Mouse (Mus musculus): ENCODE measurements around the gene Fbxl20. TPM values are rescaled to one million over a fixed set of nuclear protein-coding genes. Genes with fewer than 3 reads are reported as not detected.

Gene Fbxl20
- polyA plus RNA-seq, 1 experiment from 2014 or later: 20.6 TPM

DNA sequence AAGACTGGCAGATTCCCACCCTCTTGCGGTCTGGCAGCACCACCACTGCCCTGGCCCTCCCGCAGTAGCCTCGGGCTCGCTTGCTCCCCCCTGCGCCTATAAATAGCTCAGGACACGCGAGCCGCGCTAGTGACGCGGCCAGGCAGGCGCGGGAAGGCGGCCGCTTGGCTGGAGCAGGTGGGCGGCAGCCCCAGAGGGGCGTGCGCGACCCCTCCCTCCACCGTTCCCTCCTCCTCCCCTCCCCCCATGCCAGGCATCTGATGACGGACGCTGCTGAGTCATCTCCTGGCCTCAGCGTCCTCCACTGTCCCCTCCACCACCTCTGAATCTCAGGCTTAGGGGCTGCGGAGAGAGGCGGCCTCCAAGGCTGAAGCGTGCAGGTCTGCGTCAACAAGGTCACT lies 114.2 kb downstream of the Fbxl20 start:
- H3K36me3 ChIP-seq (ENCODE audit: control insufficient read depth, insufficient read depth, low read length): no peaks in the 10 kb centered on the region
- WGBS: under 1% methylated on average over 27 of the region's 27 CpGs
- H3K4me1 ChIP-seq (ENCODE audit: control insufficient read depth, insufficient read depth, low read length): peaks cover 6% of the 10 kb centered on the region
- ATAC-seq (ENCODE audit: insufficient number of reproducible peaks, low FRiP score, low TSS enrichment, low read depth) (peak; percentile 36), DNase-seq (ENCODE audit: low spot score) (peak; percentile 58)
- H3K9me3 ChIP-seq (ENCODE audit: control insufficient read depth, low read length): no peaks in the 10 kb centered on the region
- H3K9ac ChIP-seq (ENCODE audit: low read length): peak overlapping the region; percentile 43; the same call in 1 of the 2 replicates
- H3K4me3 ChIP-seq (ENCODE audit: low read depth, low read length): peak overlapping the region; percentile 24
- no peak overlapping the region for H3K27ac ChIP-seq (replicated peaks; ENCODE audit: low read depth, low read length)
- H3K27me3 ChIP-seq (ENCODE audit: control insufficient read depth, insufficient read depth, low read length): peaks cover 16% of the 10 kb centered on the region
- peak overlapping the region; percentile 70 for H3K4me2 ChIP-seq (ENCODE audit: low read depth, severe bottlenecking)

DNA sequence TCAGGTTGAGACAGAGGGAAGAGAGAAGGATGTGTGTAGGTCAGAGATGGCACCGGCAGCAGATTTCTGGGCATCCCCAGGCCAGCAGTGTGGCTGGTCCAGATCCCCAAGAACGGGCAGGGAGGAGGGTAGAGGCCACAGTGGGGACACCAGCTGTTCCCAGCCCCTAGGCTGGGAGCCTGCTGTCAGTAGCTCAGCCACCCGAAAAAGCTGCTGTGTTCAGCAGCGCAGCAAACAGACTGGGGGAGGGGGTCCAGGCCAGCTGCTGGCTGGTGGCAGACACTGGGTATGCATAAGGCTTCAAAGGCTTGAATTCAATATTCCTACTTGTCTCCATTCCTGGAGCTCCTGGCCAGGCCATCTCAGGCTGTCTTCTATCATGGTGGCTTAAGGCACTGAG lies 115.4 kb downstream of the Fbxl20 start:
- Histone ChIP-seq H3K9ac (ENCODE audit: low read length) (no peak overlapping the region), H3K27me3 (ENCODE audit: control insufficient read depth, insufficient read depth, low read length) (peaks cover 16% of the 10 kb centered on the region), H3K27ac (replicated peaks; ENCODE audit: low read depth, low read length) (no peak overlapping the region), H3K4me1 (ENCODE audit: control insufficient read depth, insufficient read depth, low read length) (peaks cover 6% of the 10 kb centered on the region), H3K36me3 (ENCODE audit: control insufficient read depth, insufficient read depth, low read length) (peaks cover 6% of the 10 kb centered on the region), H3K9me3 (ENCODE audit: control insufficient read depth, low read length) (no peaks in the 10 kb centered on the region), H3K4me3 (ENCODE audit: low read depth, low read length) (no peak overlapping the region), H3K4me2 (ENCODE audit: low read depth, severe bottlenecking) (no peak overlapping the region)
- DNase-seq (ENCODE audit: low spot score) (peak; percentile 44), ATAC-seq (ENCODE audit: insufficient number of reproducible peaks, low FRiP score, low TSS enrichment, low read depth) (no peak)
- WGBS: 46% methylated on average over 4 of the region's 4 CpGs

DNA sequence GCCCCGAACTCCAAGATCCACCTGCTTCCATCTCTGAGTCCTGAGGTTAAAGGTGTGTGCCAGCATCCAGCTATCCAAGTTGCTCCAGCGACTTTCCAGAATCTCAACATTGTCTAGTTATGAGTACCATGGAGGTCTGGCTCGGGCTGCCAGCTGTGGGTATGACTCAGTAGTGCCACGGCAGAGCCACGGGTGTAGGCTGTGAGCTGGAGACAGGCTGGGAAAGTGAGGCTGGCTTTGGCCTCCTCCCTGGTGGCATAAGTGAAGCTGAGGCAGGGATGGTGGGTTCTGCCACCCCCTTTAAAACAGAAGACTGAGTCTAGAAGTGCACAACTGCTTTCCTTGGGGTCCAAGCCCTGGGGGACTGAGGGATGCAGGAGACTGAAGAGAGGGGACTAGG lies 116.1 kb downstream of the Fbxl20 start:
- peaks cover 6% of the 10 kb centered on the region for H3K4me1 ChIP-seq (ENCODE audit: control insufficient read depth, insufficient read depth, low read length)
- 77% methylated on average over 5 of the region's 5 CpGs for WGBS
- no peak overlapping the region for H3K4me3 ChIP-seq (ENCODE audit: low read depth, low read length)
- H3K36me3 ChIP-seq (ENCODE audit: control insufficient read depth, insufficient read depth, low read length): peaks cover 13% of the 10 kb centered on the region
- H3K9ac ChIP-seq (ENCODE audit: low read length): no peak overlapping the region
- no peak overlapping the region for H3K4me2 ChIP-seq (ENCODE audit: low read depth, severe bottlenecking)
- H3K9me3 ChIP-seq (ENCODE audit: control insufficient read depth, low read length): no peaks in the 10 kb centered on the region
- DNase-seq (ENCODE audit: low spot score) (no peak), ATAC-seq (ENCODE audit: insufficient number of reproducible peaks, low FRiP score, low TSS enrichment, low read depth) (no peak)
- H3K27me3 ChIP-seq (ENCODE audit: control insufficient read depth, insufficient read depth, low read length): peaks cover 16% of the 10 kb centered on the region
- no peak overlapping the region for H3K27ac ChIP-seq (replicated peaks; ENCODE audit: low read depth, low read length)

Other genes starting within 250 kb of the Fbxl20 start
- 0.15 TPM in 1 of 2 replicates, not detected in the other for gene Plxdc1, start 164.0 kb downstream of the Fbxl20 start, polyA plus RNA-seq (2014; fragmentation: Nextera tagmentation; extraction: Ambion mirVana)
- 9.5 and 9.9 TPM in 2 replicates for gene Arl5c, start 154.2 kb downstream of the Fbxl20 start, polyA plus RNA-seq (2014; fragmentation: Nextera tagmentation; extraction: Ambion mirVana)
- gene Cacnb1, start 127.4 kb downstream of the Fbxl20 start, polyA plus RNA-seq (2014; fragmentation: Nextera tagmentation; extraction: Ambion mirVana): 6.8 and 7.2 TPM in 2 replicates
- gene Rpl19, start 123.7 kb downstream of the Fbxl20 start, polyA plus RNA-seq (2014; fragmentation: Nextera tagmentation; extraction: Ambion mirVana): 1,171 and 1,244 TPM in 2 replicates
- gene Stac2, start 96.9 kb downstream of the Fbxl20 start, polyA plus RNA-seq (2014; fragmentation: Nextera tagmentation; extraction: Ambion mirVana): 0.17 and 0.51 TPM in 2 replicates
- 75.2 and 87.8 TPM in 2 replicates for gene Med1, start 42.9 kb upstream of the Fbxl20 start, polyA plus RNA-seq (2014; fragmentation: Nextera tagmentation; extraction: Ambion mirVana)
- gene Cdk12, start 52.7 kb upstream of the Fbxl20 start, polyA plus RNA-seq (2014; fragmentation: Nextera tagmentation; extraction: Ambion mirVana): 14.6 and 17.4 TPM in 2 replicates
- gene Neurod2, start 179.2 kb upstream of the Fbxl20 start, polyA plus RNA-seq (2014; fragmentation: Nextera tagmentation; extraction: Ambion mirVana): not detected in 2 replicates
- 0.17 TPM in 1 of 2 replicates, not detected in the other for gene Ppp1r1b, start 198.0 kb upstream of the Fbxl20 start, polyA plus RNA-seq (2014; fragmentation: Nextera tagmentation; extraction: Ambion mirVana)
- gene Stard3, start 208.0 kb upstream of the Fbxl20 start, polyA plus RNA-seq (2014; fragmentation: Nextera tagmentation; extraction: Ambion mirVana): 37.7 and 38.3 TPM in 2 replicates
- 0.41 and 0.53 TPM in 2 replicates for gene Tcap, start 233.4 kb upstream of the Fbxl20 start, polyA plus RNA-seq (2014; fragmentation: Nextera tagmentation; extraction: Ambion mirVana)
- 0.13 and 0.17 TPM in 2 replicates for gene Pnmt, start 236.0 kb upstream of the Fbxl20 start, polyA plus RNA-seq (2014; fragmentation: Nextera tagmentation; extraction: Ambion mirVana)